Mouse (Mus musculus) midbrain, embryonic 11.5 days (tissue): Measurements from ENCODE around the gene Havcr2. TPM values are rescaled to one million over a fixed set of nuclear protein-coding genes. Genes with fewer than 3 reads are reported as not detected.

Source experiments
- polyA plus RNA-seq: library from polyadenylated mRNA; unstranded; fragments of >200 nt; fragmentation: Nextera tagmentation; extraction: Ambion mirVana; gene quantifications from 2 replicates; pipeline ENCODE4 v1.2.1, GENCODE M21; 2014

Havcr2 gene
- polyA plus RNA-seq, 1 experiment from 2014 or later = 0.20 TPM

Other genes starting within 250 kb of the Havcr2 start
- gene Fndc9, start 219.4 kb upstream of the Havcr2 start, polyA plus RNA-seq = 1.1 and 1.2 TPM in 2 replicates
- 34.0 and 40.4 TPM in 2 replicates for gene Cyfip2, start 142.1 kb upstream of the Havcr2 start, polyA plus RNA-seq
- not detected in 2 replicates for gene Itk, start 65.4 kb upstream of the Havcr2 start, polyA plus RNA-seq
- not detected in 2 replicates for gene Fam71b, start 58.4 kb upstream of the Havcr2 start, polyA plus RNA-seq
- gene Med7, start 18.0 kb upstream of the Havcr2 start, polyA plus RNA-seq = 110 and 117 TPM in 2 replicates
- gene Gm12169, start 69.3 kb downstream of the Havcr2 start, polyA plus RNA-seq = not detected in 2 replicates
- not detected in 2 replicates for gene BC053393, start 116.6 kb downstream of the Havcr2 start, polyA plus RNA-seq
- not detected in 2 replicates for gene Dppa1, start 174.3 kb downstream of the Havcr2 start, polyA plus RNA-seq